Mouse (Mus musculus) spleen, postnatal 4 days (tissue): ENCODE measurements around the gene Erc2.

Experiments
- DNase-seq, 2 experiments: peaks; one replicate each; pipeline ENCODE4 v3.0.0; 2022; ENCODE audit warnings: low spot score in 2 of 2

Gene Erc2

DNA sequence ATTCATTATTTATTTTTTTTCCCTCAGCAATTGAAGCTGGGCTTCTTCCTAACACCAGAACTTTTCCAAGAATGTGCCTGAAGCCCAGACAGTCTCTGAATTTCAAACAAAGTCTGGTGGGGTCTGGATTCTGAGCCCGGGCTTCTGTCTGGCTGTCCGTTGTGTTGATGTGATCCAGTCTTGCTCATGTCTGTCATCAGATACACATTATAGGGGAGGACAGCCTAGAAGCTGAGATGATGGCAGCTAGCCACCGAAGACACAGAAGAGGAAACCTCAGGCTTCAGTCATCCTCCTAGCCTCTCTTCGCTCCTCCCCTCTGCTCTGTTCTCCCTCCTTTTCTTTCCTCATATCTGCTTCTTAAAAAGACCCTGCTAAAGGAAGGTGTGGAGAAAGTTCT is 551.5 kb downstream of the Erc2 start:
- no peak for DNase-seq

DNA sequence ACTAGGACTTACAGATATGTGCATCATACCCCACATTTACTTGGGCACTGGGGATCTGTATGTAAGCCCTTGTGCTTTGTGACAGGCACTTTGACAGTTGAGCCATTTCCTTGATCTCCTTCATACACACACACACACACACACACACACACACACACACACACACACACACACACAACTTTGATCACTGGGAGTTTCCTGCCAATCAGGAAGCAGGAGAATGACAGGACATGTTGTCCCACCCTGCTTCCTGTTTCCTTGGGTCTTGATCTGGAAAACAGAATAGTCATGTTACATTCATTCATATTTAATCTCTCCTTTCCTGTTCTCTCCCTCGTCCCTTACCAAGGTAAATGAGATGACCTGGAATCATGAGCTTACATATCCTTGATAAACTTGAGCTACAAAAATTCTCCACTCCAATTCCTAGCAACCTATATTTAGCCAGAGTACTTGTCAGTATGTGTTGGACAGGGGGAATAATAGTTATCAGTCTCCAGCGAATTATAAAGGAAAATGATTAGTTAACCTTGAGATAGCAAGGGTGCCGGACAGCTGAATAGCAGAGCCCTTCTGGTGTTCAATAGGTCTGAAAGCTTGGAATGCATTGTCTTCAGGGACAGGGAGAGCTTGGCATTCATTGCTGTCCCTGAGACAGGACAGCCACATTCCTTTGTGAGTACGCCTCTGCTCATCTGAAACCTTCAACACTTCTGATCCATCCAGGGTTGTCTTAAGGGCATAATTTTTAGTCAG is 559.0 kb downstream of the Erc2 start:
- no peak for DNase-seq

DNA sequence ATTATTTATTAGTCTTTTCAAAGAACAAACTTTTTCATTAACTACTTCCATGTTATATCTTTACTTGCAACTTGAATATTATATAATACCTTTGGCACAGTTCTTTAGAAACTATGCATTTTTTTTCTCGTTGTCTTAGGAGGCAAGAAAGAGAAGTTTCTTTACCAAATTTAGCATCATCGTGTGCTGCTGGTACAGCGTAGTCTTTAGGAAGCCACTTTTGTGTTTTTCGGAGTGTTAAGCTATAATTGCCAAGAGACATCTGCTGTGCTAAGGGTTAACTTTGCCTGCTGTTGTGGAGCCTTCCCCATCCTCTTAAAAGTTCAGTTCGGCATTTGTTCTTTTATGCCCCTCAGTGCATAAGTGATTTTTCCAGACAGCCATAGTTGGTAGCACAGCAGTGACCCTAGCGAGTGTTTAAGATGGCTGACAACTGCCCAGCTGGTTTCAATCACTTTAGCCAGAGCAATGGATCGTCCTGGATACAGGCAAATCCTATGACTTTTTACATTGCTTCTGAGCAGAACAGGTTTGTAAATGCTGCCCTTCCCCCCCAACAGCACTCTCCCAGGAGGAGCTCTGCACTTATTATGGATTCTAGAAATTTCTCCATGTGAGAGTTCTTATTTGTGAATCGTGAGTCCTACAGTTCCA is 570.6 kb downstream of the Erc2 start:
- DNase-seq: no peak

DNA sequence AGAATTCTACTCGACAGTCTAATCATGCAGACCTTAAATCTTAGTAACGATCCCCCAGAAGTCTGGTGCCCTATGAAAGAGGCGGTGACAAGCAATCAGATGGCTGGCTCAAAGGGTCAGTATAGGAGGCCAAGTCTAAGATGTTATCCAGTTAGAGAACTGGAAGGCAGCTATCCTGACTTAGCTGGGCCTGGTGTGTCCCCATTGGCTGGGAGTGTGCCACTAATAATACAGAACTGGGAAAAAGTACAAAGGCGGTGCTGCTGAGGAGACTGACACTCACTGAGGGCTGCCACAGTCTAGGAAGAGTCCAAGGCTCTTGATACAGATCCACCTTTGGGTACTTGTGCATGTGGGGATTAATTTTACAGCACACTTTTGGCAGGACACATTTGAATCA is 581.6 kb downstream of the Erc2 start:
- no peak for DNase-seq

DNA sequence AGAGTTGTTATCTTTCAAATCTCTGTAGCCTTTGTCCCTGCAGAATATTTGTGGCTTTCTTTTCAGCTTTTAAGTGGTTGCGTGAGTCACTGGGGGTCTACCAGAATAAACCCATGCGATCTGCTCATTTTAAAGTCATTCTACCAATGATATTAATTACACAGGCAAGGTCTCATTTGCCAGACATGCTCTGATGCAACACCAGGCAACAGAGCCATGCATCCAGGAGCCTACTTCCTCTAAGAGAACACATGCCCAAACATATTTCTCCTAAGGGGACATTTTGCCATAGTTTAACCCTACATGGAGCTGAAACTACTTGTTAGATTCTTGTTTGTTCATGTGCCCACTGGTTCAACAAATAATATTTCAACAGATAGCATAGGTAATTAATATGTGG is 584.1 kb downstream of the Erc2 start:
- DNase-seq: no peak

DNA sequence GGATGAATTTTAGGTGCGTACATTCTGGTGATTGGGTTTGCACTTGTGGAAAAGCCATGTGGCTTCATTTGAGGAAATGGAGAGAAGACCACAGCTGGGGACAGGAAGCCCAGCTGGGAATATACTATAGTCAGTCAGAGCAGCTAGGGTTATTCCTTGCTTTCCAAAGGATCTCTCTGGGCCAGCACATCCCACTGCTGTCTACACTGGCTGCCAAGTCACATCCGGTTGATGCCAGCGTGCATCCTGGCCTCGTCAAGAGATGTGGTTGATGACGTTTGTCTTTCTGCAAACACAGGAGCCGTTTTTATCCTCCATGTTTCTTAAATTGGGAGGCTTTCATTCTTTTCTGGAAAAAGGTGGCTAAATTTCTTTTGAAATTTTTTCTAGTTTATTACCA is 603.3 kb downstream of the Erc2 start:
- DNase-seq: no peak

DNA sequence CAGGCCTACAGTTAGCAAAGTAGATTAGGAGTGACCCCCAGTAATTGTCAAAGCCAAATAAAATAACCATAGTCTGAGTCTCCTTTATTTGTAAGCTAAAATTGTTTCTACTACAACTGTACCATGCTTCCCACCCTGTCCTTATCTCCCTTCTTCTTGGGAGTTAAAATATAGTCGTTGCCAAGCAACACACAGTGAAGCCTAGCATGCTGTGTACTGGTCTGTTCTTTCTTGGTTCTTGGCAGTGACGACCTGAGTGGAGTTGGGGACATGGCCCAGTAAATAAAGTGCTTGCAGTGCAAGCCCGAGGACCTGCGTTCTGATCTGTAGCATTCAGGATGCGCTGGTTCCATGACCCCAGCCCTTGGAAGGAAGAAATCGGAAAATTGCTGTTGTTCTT is 608.3 kb downstream of the Erc2 start:
- DNase-seq: no peak

DNA sequence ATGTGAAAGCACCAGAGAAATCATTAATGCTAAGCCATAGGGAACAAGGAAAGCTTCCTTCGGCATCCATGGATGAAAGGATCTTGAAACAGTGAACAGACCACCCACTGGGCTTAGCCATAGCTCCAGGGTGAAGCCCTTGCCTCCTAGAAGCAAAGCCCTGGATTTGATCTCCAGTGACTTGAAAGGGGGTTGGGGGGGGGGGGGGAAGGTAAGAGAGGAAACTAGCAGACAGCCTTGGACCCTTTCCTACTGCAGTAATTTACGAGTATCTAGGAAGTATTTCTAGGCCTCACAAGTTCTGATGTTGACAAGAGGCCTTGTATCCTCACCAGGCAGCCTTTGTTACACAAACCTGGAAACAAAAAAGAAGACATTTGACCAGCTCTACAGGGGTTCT is 609.0 kb downstream of the Erc2 start:
- no peak for DNase-seq

DNA sequence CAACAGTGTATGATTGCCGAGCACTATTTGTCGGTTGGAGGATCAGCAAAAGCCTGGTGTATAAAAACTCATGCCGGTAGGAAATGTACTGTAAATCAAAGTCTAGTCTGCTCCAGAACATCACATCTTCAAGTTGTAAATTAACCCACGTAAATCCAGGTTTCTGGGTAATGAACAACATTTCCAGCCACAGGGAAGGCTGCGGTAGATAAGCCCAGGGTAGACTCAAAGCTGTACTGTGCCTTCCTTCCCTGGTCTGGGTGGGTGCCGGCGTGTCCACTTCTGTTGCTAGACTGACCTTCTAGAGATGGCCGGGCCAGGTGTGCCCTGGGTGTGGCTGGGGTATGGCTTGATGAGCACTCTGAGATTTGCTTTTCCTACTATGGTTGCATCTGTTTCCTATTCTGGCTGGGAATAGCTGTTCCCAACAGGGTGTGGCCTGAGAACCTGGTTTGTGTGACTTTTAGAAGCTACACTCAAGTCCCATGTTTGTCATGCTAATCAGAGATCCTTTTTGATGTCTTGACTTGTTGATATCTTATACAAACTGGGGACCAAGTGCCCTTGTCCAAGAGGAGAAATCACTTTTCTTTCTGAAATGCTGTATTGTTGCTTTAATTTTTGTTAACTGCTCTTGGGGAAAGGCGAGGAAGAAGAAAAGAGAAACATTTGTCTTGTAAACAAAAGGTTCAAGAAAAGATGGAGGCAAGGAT is 616.3 kb downstream of the Erc2 start:
- no peak for DNase-seq

DNA sequence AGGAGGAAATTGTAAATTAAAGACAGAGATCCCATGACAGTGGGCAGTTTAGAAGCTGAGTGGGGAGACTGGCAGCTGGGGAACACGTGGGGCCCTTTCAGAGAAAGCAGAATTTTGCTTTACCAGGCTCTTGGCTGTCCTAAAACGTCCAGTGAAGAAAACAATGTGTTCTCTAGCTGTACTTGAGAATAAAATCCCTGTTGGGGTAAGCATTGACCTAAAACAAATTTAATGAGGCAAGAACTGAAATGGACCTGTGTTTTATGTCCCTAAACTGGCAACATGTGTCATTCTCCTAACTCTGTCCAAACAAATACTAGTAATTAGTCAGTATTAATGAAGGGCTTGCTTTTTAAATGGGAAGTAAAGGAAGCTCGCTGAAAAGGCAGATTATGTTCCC is 617.9 kb downstream of the Erc2 start:
- DNase-seq: no peak

DNA sequence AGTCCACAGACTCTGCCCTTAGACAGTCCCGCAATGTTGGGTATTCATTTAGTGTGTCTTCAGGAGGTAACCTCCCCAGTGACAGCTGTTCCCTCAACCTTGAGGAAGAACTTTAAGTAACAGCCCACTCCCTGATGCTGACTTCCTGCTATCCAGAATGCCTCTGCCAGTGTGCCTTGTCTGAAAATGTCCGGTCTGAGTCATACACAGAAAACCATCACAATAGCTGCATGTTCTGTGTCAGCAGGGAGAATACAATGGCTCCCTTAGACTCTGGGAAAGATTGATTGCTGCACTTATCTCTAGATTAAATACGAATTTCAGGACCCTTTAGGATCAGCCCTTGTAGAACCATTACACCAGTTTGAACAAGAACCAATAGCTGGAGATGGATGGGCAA is 620.5 kb downstream of the Erc2 start:
- no peak for DNase-seq

DNA sequence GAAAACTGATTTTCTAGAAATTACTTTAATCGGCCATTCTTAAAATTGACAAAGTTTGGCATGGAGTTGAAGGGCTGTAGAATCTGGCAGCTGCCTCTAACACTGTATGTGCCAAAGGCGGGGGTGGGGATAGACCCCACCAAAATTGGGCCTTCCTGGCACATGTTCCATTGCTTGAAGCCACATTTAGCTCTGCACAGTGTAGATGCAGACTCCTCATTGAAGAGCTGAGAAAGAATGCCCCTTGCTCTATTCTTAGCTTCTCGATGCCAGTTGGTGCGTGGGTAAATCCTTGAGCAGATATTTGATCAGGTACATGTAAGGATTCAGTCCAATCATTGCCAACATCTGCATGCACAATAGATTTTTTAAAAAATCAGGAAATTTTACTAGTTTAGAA is 621.2 kb downstream of the Erc2 start:
- no peak for DNase-seq

DNA sequence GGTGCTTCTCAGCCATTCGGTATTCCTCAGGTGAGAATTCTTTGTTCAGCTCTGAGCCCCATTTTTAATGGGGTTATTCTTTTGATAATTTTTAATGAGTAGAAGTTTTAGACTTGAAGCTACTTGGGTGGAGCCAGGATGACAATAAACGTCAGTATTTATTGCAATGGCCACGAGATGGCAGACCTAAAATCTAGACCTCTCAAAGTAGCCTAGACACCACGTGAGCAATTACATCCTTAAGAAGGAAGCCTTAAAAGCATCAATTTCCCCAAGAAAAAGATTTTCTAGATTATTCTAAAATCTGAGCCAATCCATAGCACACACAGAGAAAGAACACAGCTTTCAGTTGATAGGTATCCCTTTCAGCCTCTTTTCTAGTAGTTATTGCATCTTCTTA is 640.5 kb downstream of the Erc2 start:
- DNase-seq: no peak

DNA sequence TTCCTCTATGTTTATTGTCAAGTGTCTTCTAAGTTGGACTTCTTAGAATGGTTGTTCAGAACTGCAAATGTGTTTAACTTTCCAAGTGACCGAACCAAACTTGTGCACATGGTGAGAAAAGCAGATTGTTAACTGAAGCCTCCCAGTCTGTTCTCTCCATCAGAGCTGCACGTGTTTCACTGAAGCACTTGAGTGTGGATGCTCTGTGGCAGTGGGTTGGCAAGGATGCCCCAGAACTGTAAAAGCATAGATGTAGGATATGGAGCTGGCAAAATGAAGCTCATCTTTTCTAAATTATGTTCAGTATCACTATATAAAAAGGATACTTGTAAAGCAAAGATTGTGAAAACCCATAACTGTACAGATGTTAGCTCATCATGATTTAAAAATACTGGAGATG is 645.1 kb downstream of the Erc2 start:
- DNase-seq: no peak

DNA sequence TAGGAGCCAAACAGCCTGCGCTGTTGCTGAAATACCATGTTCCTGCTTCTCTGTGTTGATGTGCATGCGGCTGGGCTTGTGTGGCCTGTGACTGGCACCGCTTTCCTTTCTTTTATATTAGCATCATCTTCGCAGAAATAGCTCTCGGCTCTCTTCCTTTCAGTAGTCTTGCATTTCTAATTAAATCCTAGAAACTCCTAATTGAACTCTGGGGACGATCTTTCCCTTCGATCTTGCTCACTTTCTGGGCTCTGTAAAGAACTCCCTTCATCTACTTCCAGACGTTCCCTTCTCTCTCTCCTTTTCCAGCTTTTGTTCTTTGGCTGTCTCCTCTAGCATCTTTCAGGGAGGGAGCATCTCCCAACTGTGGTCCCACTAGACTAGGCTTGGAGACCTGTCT is 649.6 kb downstream of the Erc2 start:
- DNase-seq: no peak

DNA sequence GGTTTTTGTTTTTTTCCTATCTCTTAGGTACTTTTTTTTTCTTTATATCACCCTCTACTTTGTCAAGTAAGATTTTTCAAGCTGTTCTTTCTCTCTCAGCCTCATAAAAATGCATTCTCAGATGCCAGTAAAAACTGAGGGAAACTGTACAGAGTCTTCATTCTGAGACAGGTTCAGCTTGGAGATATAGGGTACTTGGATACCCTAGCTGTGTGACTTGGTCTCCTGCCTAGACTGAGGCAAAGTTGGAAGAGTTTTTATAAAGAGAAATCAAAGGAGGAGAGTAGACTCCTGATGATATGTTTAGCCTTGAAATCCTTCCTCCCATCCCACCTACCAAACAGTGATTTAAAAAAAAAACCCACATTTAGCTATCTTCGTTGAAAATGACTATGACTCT is 651.4 kb downstream of the Erc2 start:
- no peak for DNase-seq

DNA sequence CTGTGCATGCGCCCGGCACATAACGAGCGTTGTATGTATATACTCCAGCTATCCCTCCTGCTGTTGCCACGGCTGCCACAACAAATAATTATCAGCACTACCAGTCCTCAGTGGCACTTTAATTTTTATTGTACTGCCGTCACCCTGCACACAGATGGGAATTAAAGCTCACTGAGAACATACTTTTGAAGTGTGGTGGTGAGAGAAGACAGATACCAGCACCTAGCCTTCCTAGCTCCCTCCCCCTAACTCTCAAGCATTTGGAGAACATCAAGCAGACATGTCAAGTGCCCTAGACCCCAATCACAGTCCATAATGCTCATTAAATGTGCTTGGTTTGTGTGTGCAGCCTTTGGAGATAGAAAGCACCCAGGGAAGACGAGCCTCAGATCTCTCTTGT is 652.6 kb downstream of the Erc2 start:
- no peak for DNase-seq

DNA sequence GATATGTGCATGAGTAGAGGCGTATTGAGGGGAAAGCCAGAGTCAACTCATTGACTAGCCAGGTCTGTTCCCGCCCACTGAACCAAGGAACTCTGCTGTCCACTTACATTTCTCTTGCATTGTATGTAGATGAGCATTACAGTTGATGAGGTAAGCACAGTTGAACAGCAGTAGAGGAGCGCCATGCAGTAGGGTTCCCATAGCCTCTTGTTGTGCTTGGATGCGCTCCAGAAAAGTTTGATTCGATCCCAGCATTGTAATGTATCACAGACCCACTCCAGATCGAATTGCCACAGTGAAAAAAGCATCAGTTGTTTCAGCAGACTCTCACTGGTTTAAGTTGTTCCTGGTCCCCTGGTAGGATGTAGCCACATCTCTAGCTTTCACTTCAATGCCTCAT is 656.7 kb downstream of the Erc2 start:
- DNase-seq: no peak

DNA sequence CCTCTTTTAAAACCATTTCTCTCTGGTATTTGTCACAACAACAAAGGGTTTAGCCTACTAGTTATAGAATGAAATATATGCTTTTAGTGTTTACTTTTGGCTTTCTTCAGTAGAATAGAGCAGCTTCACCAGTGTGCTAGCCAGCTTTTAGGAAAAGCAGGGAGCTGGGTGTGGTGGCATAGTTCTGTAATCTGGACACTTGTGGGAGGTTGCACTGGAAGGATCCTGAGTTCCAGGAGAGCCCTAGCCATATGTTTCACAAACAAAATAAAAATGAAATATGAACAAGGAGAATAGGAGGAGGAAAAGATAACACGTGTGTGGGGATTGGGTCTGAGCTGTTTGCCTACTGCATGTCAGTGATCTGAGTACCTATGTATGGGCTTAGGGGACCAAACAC is 658.1 kb downstream of the Erc2 start:
- DNase-seq: no peak

DNA sequence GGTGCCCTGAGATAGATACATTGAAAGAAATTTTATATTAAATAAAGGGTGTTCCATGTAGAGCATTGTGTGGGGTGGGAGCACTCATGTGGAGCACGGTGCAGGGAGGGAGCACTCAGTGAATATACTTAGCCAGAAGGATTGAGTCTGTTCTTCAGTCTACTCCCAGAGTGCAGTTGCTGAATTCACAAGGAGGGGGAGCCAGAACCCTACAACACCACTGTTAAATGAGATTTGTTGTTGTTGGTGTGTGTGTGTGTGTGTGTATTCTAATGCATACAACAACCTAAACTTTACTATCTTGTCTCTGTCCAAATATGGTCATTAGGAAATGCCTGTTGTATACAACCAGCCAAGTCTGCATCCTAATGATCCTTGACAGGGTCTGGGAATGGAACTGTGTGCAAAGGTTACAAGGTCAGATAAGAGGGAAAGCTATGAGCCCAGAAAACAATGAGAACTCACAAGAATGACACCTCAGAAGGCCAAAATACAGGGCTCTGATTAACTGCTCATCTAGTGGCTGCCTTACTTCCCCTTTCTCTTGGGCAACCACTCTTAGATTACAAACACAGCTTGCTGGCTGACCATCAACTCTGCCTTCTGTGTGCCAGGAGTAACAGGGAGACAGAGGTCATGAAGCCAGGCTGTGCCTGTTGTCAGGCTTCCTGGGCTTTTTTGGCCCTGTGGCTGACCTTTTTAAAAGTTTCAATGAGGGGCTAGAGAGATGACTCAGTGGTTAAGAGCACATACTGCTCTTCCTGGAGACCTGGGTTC is 661.3 kb downstream of the Erc2 start:
- DNase-seq: no peak

DNA sequence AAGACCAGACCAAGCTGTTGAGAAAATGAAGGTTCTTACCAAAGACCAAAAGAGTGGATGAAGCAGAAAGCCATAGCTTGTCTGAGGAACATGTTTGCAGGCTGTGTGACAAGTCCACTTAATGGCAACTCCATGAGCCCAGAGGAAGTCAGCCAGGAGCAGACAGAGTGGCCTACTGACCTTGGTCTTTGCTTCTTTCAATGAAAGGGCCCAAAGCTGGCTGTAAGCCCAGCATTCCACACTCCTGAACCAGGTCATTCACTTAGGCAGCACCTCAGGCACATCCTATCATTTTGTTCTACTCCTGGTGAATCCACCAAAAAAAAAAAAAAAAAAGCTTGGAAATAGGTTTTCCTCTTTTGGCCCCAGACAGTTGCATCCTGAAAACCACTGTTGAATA is 664.3 kb downstream of the Erc2 start:
- no peak for DNase-seq

DNA sequence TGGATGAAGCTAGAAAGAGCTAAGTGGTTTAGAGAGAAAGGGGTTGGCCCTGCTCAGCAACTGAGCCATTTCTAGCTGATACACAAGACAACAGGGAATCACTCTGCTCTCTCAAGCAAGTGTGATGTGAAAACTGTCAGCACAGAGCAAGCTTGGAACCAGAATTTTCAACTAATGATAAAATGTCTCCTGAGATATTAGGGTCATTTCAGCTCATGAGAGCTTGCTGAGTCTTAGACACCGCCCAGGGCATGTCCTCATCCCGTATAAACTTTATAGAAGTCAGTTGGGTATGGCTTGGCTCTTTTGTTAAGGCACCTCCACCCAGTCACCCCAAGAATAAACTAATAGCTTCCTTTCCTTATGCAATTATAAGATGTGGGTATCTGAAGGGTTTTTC is 666.0 kb downstream of the Erc2 start:
- no peak for DNase-seq
